ENCODE assay signal across 8 mouse cellular contexts in the genomic region with DNA sequence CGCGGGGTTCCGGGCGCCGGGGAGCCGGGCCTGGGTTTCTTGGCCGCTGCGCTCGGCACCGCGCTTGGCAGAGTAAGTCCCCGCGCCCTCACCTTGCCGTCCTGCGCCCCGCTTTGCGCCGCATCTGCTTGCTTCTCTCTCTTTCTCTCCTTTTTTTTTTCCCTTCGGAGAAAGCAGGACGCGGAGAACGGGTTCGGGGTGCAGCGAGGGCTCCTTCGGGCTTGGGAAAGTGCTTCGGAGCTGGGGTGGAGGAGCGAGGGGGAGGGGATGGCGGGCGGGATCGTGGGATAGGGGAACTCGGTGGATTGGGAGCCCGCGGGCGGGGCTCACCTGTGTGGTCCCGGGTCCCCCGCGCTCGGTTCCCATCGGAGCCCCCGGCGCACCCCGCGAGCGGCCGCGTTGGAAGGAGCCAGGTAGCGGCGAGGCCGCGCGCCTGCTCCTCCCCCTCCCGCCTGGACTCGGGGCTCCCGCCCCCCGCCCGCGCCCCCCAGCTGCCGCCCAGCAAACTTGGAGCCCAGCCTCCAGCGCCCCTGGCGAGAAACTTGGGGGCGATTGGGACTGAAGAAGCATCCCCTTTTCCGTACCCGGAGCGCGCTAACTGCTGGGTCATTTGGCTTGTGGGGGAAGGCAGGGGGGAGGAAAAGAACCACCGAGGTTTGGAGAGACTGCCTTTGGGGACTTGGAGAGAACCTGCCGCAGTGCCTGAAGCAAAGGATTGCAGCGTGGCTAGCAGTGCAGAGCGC. TPM values are rescaled to one million over a fixed set of nuclear protein-coding genes. Genes with fewer than 3 reads are reported as not detected.
DNase-seq lines count a peak whose midpoint lies in the region; ATAC-seq and TF ChIP-seq lines count a peak whose summit lies in the region.

No protein-coding gene starts in this region.

- peak overlapping the region; percentile 82 for H3K4me2 ChIP-seq in kidney, embryonic 15.5 days
- peak overlapping the region; percentile 58 for H3K4me2 ChIP-seq in embryonic facial prominence, embryonic 12.5 days (replicated peaks)

- no peaks in the 10 kb centered on the region for H3K27me3 ChIP-seq in kidney, embryonic 15.5 days
- no peaks in the 10 kb centered on the region for H3K27me3 ChIP-seq in embryonic facial prominence, embryonic 12.5 days
- no peaks in the 10 kb centered on the region; the same call in 1 of the 2 replicates for H3K27me3 ChIP-seq in hindbrain, embryonic 10.5 days (ENCODE audit: insufficient read depth, poor library complexity, severe bottlenecking)
- no peaks in the 10 kb centered on the region for H3K27me3 ChIP-seq in liver, adult 2 months (ENCODE audit: control insufficient read depth, insufficient read depth, low read length)

- ATAC-seq in kidney, embryonic 15.5 days (replicated peaks; ENCODE audit: low FRiP score) = no peak
- ATAC-seq in embryonic facial prominence, embryonic 12.5 days (ENCODE audit: insufficient number of reproducible peaks, insufficient read depth, low FRiP score, low TSS enrichment) = no peak

- peak overlapping the region; percentile 99 for H3K27ac ChIP-seq in kidney, embryonic 15.5 days
- H3K27ac ChIP-seq in embryonic facial prominence, embryonic 12.5 days = peak overlapping the region; percentile 98
- peak overlapping the region; percentile 100 for H3K27ac ChIP-seq in hindbrain, embryonic 10.5 days
- H3K27ac ChIP-seq in liver, adult 2 months (replicated peaks; ENCODE audit: insufficient read depth, low read depth, low read length) = peak overlapping the region; percentile 97

- peak overlapping the region; percentile 92 for H3K4me3 ChIP-seq in kidney, embryonic 15.5 days (replicated peaks)
- peak overlapping the region; percentile 74 for H3K4me3 ChIP-seq in embryonic facial prominence, embryonic 12.5 days
- H3K4me3 ChIP-seq in hindbrain, embryonic 10.5 days = peak overlapping the region; percentile 95
- peak overlapping the region; percentile 93 for H3K4me3 ChIP-seq in liver, adult 2 months (ENCODE audit: insufficient read depth, low read depth, low read length)

- TF ChIP-seq CTCF in liver, adult 2 months (IDR thresholded peaks at IDR 0.05; ENCODE audit: low read depth, low read length) = no peak

- H3K36me3 ChIP-seq in kidney, embryonic 15.5 days = peaks cover 6% of the 10 kb centered on the region
- peaks cover 3% of the 10 kb centered on the region; the same call in 1 of the 2 replicates for H3K36me3 ChIP-seq in embryonic facial prominence, embryonic 12.5 days
- peaks cover 20% of the 10 kb centered on the region for H3K36me3 ChIP-seq in hindbrain, embryonic 10.5 days
- H3K36me3 ChIP-seq in liver, adult 2 months (ENCODE audit: control insufficient read depth, insufficient read depth, low read length) = no peaks in the 10 kb centered on the region

- no peak for DNase-seq in kidney, adult 9 months
- DNase-seq in adrenal gland, adult (ENCODE audit: inconsistent age in 2 of 2, low spot score in 1 of 2) = peak; percentile 61 to 89
- peak; percentile 76 for DNase-seq in hindbrain, embryonic 10.5 days (ENCODE audit: low spot score)
- no peak for DNase-seq in liver, adult 2 months (ENCODE audit: extremely low read depth, low read depth, low spot score)
- peak; percentile 64 for DNase-seq in naive thymus-derived CD4-positive, alpha-beta T cell, adult 2 months (ENCODE audit: low read depth)
- DNase-seq in thymus, postnatal 0 days (ENCODE audit: low spot score) = peak; percentile 76

- peak overlapping the region; percentile 97 for H3K9ac ChIP-seq in kidney, embryonic 15.5 days
- peak overlapping the region; percentile 87 for H3K9ac ChIP-seq in embryonic facial prominence, embryonic 12.5 days
- H3K9ac ChIP-seq in liver, adult 2 months (ENCODE audit: low read depth, low read length) = peak overlapping the region; percentile 98

- peaks cover 44% of the 10 kb centered on the region for H3K4me1 ChIP-seq in kidney, embryonic 15.5 days
- H3K4me1 ChIP-seq in embryonic facial prominence, embryonic 12.5 days = peaks cover 32% of the 10 kb centered on the region
- peaks cover 62% of the 10 kb centered on the region for H3K4me1 ChIP-seq in hindbrain, embryonic 10.5 days (replicated peaks)
- H3K4me1 ChIP-seq in liver, adult 2 months (ENCODE audit: control insufficient read depth, insufficient read depth, low read length) = peaks cover 13% of the 10 kb centered on the region

- no peaks in the 10 kb centered on the region for H3K9me3 ChIP-seq in kidney, embryonic 15.5 days (replicated peaks)
- H3K9me3 ChIP-seq in embryonic facial prominence, embryonic 12.5 days = no peaks in the 10 kb centered on the region
- 0 out of 2 replicates have a peak, but pooled peaks cover 8% of the 10 kb centered on the region for H3K9me3 ChIP-seq in hindbrain, embryonic 10.5 days

- TF ChIP-seq POLR2A in liver, adult 2 months (IDR thresholded peaks at IDR 0.05; ENCODE audit: extremely low read depth, insufficient read depth, low read length) = no peak

- under 1% methylated on average over 69 of the region's 69 CpGs for WGBS in kidney, embryonic 15.5 days
- under 1% methylated on average over 61 of the region's 69 CpGs for WGBS in embryonic facial prominence, embryonic 12.5 days
- WGBS in hindbrain, embryonic 10.5 days = 0% methylated on average over 69 of the region's 69 CpGs
- under 1% methylated on average over 65 of the region's 69 CpGs for WGBS in liver, adult 2 months

- peaks cover 13% of the 10 kb centered on the region; the same call in 1 of the 2 replicates for H3K79me2 ChIP-seq in liver, adult 2 months (ENCODE audit: control insufficient read depth, insufficient read depth, low read length)

RNA-seq across cellular contexts. Expression of gene Klf3, which starts 0.7 kb away (rescaled TPM):
- 62.2 and 63.6 TPM in 2 replicates for polyA plus RNA-seq in kidney, embryonic 15.5 days (2015; fragmentation: Nextera tagmentation; extraction: Ambion mirVana)
- 45.2 and 50.8 TPM in 2 replicates for polyA plus RNA-seq in embryonic facial prominence, embryonic 12.5 days (2016; fragmentation: Nextera tagmentation; extraction: Ambion mirVana)
- polyA plus RNA-seq in hindbrain, embryonic 10.5 days (2016; fragmentation: Nextera tagmentation; extraction: Ambion mirVana) = 57.1 and 58.7 TPM in 2 replicates
- total RNA-seq in liver, adult 2 months (2014; rRNA removed) = 17.8 and 18.3 TPM in 2 replicates
- 35.7 and 39.9 TPM in 2 replicates for polyA plus RNA-seq in liver, adult 2 months (2012; rRNA removed)
- 81.6 and 112 TPM in 2 replicates for polyA plus RNA-seq in thymus, postnatal 0 days (2015; fragmentation: Nextera tagmentation; extraction: Ambion mirVana)

Comparison
In these comparisons a context has a peak if more than half of its experiments do, and no peak if none do; other contexts are left out.
1. DNase-seq: peak in adrenal gland, adult (2 of 2), hindbrain, embryonic 10.5 days (single experiment), naive thymus-derived CD4-positive, alpha-beta T cell, adult 2 months (single experiment) and thymus, postnatal 0 days (single experiment); none in kidney, adult 9 months (single experiment) and liver, adult 2 months (single experiment).
2. Peak in every context shown above with its lines, with median percentiles within 50 percentile points of each other: H3K27ac ChIP-seq, H3K4me3 ChIP-seq and H3K9ac ChIP-seq.